Mouse (Mus musculus): Measurements from ENCODE around the gene Dnaaf3. TPM values are rescaled to one million over a fixed set of nuclear protein-coding genes. Genes with fewer than 3 reads are reported as not detected.

Dnaaf3 gene
- polyA plus RNA-seq, 1 experiment, result 1.1 TPM

DNA sequence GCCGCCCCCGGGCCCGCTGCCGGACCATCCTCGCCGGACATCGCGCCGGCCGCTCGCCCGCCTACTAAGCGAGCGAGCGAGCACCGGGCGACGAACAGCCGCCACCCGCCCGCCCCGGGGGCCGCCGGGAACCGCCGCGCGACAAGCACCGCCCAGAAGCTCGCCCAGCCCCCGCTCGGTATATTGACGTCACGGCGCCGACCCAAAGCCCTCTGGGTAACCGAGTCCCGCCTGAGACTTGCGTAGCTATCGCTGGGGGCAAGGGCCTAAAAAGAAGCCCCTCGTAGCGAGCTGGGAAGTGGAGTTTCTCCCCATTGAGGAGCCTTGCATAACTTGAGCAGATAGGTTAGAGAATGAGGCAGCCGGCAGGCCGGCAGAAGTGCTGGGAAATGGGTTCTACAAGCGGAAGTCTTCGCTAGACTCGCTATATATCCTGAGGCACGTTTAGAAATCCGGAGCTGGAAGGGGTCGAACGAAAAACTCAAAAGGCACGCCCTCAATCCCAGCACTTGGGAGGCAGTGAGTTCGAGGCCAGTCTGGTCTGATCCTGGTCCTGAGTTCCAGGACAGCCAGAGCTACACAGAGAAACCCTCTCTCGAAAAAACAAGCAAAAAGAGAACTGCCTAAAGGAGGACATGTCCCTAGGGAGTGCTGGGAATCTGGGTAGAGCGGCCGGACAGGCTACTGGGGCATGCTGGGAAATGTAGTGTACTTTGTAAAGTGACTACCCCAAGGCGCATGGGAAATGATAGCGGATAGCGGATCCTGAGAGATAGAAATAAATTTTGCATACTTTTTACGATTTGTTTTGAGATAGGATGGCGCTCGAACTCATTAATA lies 30.5 kb downstream of the Dnaaf3 start, which contains the start of gene Ppp1r12c:
Gene Ppp1r12c (minus strand): TSS at position 123 of the 840 bp plus-strand sequence.
- peak; percentile 96 to 98 for DNase-seq
- H3K27ac ChIP-seq (ENCODE audit: insufficient read depth, low read length), result peak within 1 kb of the TSS; percentile 97
- peak within 1 kb of the TSS; percentile 99 for H3K4me3 ChIP-seq (replicated peaks; ENCODE audit: insufficient read depth, low read depth, low read length)
- H3K4me1 ChIP-seq (ENCODE audit: control insufficient read depth, insufficient read depth, low read length), result peaks cover 14% of the 10 kb centered on the region
- TF ChIP-seq POLR2A (IDR thresholded peaks at IDR 0.05; ENCODE audit: borderline replicate concordance, insufficient read depth, low read length) (peak; percentile 42; the same call in 1 of the 2 replicates), CTCF (IDR thresholded peaks at IDR 0.05; ENCODE audit: borderline replicate concordance, insufficient read depth, low read depth, low read length) (no peak)
- no peaks in the 10 kb centered on the region for H3K27me3 ChIP-seq (ENCODE audit: control insufficient read depth, insufficient read depth, low read length)
- under 1% methylated on average over 62 of the region's 62 CpGs for whole genome bisulfite sequencing

DNA sequence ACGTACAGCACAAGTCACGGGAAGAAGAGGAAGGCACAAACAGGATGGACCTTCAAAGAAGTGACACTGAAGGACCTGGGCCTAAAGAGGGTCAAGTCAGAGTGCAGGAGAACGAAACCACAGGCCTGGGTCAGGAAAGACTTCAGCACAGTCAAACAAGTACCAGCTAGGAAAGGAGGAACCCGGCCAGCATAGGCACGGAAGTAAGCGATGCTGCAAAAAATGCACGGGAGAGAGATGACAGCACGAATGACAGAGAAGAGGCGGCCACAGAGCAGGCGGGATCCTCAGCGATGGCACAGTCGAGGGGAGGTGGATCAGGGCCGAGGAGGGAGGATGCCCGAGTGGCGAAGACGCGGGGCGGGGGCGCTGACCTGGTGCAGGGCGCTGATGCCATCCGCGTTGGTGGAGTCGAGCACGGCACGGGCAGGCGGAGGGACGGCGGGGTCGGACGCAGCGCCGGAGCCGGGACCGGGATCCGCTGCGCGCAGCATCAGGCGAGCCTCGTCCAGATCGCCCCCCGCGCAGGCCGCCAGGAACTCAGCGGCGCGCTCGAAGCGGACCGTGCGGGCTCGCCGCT lies 31.3 kb downstream of the Dnaaf3 start:
- Histone ChIP-seq H3K4me1 (ENCODE audit: control insufficient read depth, insufficient read depth, low read length) (peaks cover 14% of the 10 kb centered on the region), H3K27me3 (ENCODE audit: control insufficient read depth, insufficient read depth, low read length) (no peaks in the 10 kb centered on the region), H3K27ac (ENCODE audit: insufficient read depth, low read length) (peak overlapping the region; percentile 6; the same call in 1 of the 2 replicates), H3K4me3 (replicated peaks; ENCODE audit: insufficient read depth, low read depth, low read length) (peak overlapping the region; percentile 99)
- peak; percentile 68 to 73 for DNase-seq
- WGBS, result under 1% methylated on average over 51 of the region's 52 CpGs
- TF ChIP-seq CTCF (IDR thresholded peaks at IDR 0.05; ENCODE audit: borderline replicate concordance, insufficient read depth, low read depth, low read length) (no peak), POLR2A (IDR thresholded peaks at IDR 0.05; ENCODE audit: borderline replicate concordance, insufficient read depth, low read length) (no peak)

DNA sequence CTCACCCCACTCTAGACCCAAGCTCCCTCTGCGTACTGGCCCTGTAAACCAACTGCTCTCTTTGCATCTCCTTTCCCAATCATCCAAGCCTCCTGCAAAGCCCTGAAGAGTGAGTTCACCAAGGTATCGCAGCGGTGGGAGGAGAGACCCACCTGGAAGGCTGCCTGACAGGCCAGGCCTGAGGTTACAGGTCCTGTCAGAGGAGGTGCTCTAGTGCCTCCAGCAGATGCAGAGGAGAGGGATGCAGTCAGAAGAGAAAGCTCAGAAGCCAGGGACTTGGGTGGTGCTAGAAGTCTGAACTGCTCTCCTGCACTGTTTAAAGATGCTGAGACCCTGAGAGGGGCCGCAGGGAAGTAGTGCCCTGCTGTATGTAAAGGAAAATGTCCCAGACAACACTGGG lies 33.2 kb downstream of the Dnaaf3 start:
- peaks cover 14% of the 10 kb centered on the region for H3K4me1 ChIP-seq (ENCODE audit: control insufficient read depth, insufficient read depth, low read length)
- no peak overlapping the region for H3K27ac ChIP-seq (ENCODE audit: insufficient read depth, low read length)
- no peak for TF ChIP-seq POLR2A (IDR thresholded peaks at IDR 0.05; ENCODE audit: borderline replicate concordance, insufficient read depth, low read length)
- TF ChIP-seq CTCF (IDR thresholded peaks at IDR 0.05; ENCODE audit: borderline replicate concordance, insufficient read depth, low read depth, low read length), result no peak
- DNase-seq, result no peak
- WGBS, result 75% methylated on average over 4 of the region's 4 CpGs
- H3K27me3 ChIP-seq (ENCODE audit: control insufficient read depth, insufficient read depth, low read length), result no peaks in the 10 kb centered on the region
- no peak overlapping the region for H3K4me3 ChIP-seq (replicated peaks; ENCODE audit: insufficient read depth, low read depth, low read length)

DNA sequence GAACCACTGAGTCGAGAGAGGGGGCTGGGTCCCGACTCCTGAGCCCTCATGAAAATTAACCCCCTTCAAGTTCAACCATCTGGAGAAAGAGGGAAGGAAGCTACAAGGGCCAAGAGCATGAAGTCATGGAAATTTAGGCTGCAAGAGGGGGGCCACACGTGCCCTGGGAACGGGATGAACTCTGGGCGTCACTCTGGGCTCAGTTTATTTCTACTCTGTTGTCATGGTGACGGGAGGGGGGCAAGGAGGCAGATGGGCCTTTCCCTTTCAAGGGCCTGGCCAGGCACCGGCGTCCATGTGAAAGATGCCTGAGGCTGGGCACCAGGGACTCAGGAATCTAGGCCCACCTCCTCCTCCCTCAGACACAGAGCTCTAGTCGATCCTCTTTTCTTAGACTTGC lies 34.0 kb downstream of the Dnaaf3 start:
- WGBS, result 2% methylated on average over 9 of the region's 9 CpGs
- Histone ChIP-seq H3K4me1 (ENCODE audit: control insufficient read depth, insufficient read depth, low read length) (peaks cover 15% of the 10 kb centered on the region), H3K4me3 (replicated peaks; ENCODE audit: insufficient read depth, low read depth, low read length) (no peak overlapping the region), H3K27me3 (ENCODE audit: control insufficient read depth, insufficient read depth, low read length) (no peaks in the 10 kb centered on the region), H3K27ac (ENCODE audit: insufficient read depth, low read length) (no peak overlapping the region)
- DNase-seq, result no peak
- TF ChIP-seq CTCF (IDR thresholded peaks at IDR 0.05; ENCODE audit: borderline replicate concordance, insufficient read depth, low read depth, low read length) (no peak), POLR2A (IDR thresholded peaks at IDR 0.05; ENCODE audit: borderline replicate concordance, insufficient read depth, low read length) (no peak)

DNA sequence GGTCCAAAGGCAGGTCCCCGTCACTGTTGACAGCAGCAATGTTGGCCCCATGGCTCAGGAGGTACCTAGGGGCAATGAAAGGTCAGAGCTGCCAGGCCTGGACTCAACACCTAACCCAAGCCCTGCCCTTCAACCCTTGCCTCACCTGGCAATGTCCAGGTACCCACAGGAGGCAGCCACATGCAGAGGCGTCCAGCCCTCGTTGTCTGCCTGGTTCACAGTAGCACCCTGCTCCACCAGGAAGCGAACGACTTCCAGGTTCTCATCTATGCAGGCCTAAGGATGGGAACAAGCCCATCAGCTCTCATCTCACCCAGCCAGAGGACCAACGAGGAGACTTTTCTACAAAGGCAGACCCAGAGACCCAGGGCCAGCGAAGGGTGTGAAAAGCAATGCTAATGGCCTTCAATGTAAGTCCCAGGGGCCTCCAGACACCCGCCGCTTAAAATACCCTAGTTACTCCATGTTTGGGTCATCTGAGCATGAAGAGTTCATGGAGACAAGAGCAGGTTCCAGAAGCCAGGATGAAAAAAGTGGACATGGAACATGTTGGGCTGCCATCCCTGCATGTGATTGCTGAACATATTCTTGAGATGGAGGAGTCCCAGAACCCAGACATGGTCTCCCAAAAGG lies 34.9 kb downstream of the Dnaaf3 start:
- DNase-seq, result no peak
- Histone ChIP-seq H3K4me1 (ENCODE audit: control insufficient read depth, insufficient read depth, low read length) (peaks cover 23% of the 10 kb centered on the region), H3K27ac (ENCODE audit: insufficient read depth, low read length) (no peak overlapping the region), H3K27me3 (ENCODE audit: control insufficient read depth, insufficient read depth, low read length) (no peaks in the 10 kb centered on the region), H3K4me3 (replicated peaks; ENCODE audit: insufficient read depth, low read depth, low read length) (no peak overlapping the region)
- TF ChIP-seq CTCF (IDR thresholded peaks at IDR 0.05; ENCODE audit: borderline replicate concordance, insufficient read depth, low read depth, low read length) (no peak), POLR2A (IDR thresholded peaks at IDR 0.05; ENCODE audit: borderline replicate concordance, insufficient read depth, low read length) (no peak)
- 76% methylated on average over 9 of the region's 9 CpGs for WGBS

DNA sequence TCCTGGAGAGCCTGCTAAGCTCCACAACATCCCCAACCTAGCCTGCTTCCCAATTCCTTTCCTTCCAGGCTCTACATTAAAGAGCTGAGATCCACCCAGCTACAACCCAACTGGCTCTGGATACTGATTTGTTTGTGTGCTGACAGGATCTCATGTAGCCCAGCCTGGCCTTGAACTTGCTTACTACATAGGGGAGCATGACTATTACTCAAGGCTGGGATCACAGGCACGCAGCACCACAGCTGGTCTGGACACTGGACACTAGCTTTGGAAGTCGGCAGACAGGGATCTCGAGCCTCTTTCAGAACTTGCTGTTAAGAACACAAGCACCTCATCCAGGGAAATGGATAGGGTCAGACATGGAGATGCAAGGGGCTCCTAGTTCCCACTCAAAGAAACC lies 35.8 kb downstream of the Dnaaf3 start:
- no peak for TF ChIP-seq POLR2A (IDR thresholded peaks at IDR 0.05; ENCODE audit: borderline replicate concordance, insufficient read depth, low read length)
- no peak for TF ChIP-seq CTCF (IDR thresholded peaks at IDR 0.05; ENCODE audit: borderline replicate concordance, insufficient read depth, low read depth, low read length)
- H3K27me3 ChIP-seq (ENCODE audit: control insufficient read depth, insufficient read depth, low read length), result no peaks in the 10 kb centered on the region
- WGBS, result 97% methylated on average over 3 of the region's 3 CpGs
- H3K27ac ChIP-seq (ENCODE audit: insufficient read depth, low read length), result no peak overlapping the region
- no peak for DNase-seq
- H3K4me1 ChIP-seq (ENCODE audit: control insufficient read depth, insufficient read depth, low read length), result peaks cover 25% of the 10 kb centered on the region
- no peak overlapping the region for H3K4me3 ChIP-seq (replicated peaks; ENCODE audit: insufficient read depth, low read depth, low read length)

DNA sequence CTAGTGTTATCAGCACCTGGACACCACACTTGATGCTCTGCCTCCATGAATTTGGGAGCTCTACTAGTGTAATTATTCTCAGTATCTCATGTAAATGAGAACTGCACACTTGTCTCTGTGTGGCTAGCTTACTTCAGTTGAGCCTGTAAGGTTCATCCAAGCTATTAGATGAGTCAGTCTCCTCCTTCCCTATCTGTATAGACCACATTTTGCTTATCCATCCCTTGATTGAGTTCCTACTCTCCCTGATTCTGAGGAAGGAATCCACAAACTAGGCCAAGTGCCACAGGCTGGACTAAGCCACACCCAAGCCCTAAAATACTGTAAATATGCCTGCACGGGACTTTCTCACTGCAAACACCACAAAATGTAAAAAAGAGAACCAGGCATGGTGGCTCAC lies 38.3 kb downstream of the Dnaaf3 start:
- DNase-seq, result no peak
- H3K4me1 ChIP-seq (ENCODE audit: control insufficient read depth, insufficient read depth, low read length), result peaks cover 17% of the 10 kb centered on the region
- no peaks in the 10 kb centered on the region for H3K27me3 ChIP-seq (ENCODE audit: control insufficient read depth, insufficient read depth, low read length)
- TF ChIP-seq POLR2A (IDR thresholded peaks at IDR 0.05; ENCODE audit: borderline replicate concordance, insufficient read depth, low read length), result no peak
- TF ChIP-seq CTCF (IDR thresholded peaks at IDR 0.05; ENCODE audit: borderline replicate concordance, insufficient read depth, low read depth, low read length), result no peak
- WGBS, result 68% methylated on average over 1 of the region's 1 CpGs
- no peak overlapping the region for H3K27ac ChIP-seq (ENCODE audit: insufficient read depth, low read length)
- H3K4me3 ChIP-seq (replicated peaks; ENCODE audit: insufficient read depth, low read depth, low read length), result no peak overlapping the region

Measured in cerebellum, adult 2 months (tissue).